ENCODE assay signal across 8 mouse cellular contexts in the genomic region with DNA sequence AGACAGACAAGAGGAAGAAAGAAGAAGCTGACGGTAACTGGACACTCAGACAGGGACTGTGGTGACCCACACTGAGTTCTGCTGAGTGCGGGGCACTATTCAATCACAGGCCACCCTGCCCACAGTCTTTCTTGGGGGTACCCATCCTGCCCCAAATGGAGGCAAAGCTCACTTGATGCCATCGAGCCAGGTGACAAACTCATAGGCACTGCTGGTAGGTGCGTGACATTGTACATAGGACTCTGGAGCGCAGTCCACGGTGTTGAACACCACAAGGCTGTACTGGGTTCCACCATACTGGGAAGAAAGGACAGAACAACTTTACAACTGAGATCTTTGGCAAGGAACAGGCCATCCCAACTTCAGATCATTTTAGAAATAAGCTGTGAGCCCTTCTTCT. TPM values are rescaled to one million over a fixed set of nuclear protein-coding genes. Genes with fewer than 3 reads are reported as not detected.
A peak's percentile ranks its signal among the peaks of the same experiment; 100 is the strongest.
DNase-seq lines count a peak whose midpoint lies in the region; ATAC-seq lines count a peak whose summit lies in the region.

No protein-coding gene starts in this region.

- peak overlapping the region; percentile 93 for H3K9ac ChIP-seq in kidney, embryonic 15.5 days
- peak overlapping the region; percentile 89 for H3K9ac ChIP-seq in embryonic facial prominence, embryonic 11.5 days (replicated peaks; ENCODE audit: low read length)
- peak overlapping the region; percentile 91 for H3K9ac ChIP-seq in midbrain, embryonic 16.5 days (ENCODE audit: low read depth, low read length)

- no peaks in the 10 kb centered on the region for H3K9me3 ChIP-seq in kidney, embryonic 15.5 days (replicated peaks)
- H3K9me3 ChIP-seq in embryonic facial prominence, embryonic 11.5 days (replicated peaks; ENCODE audit: control insufficient read depth, low read length): no peaks in the 10 kb centered on the region
- no peaks in the 10 kb centered on the region for H3K9me3 ChIP-seq in midbrain, embryonic 16.5 days (replicated peaks; ENCODE audit: control insufficient read depth, low read length, poor library complexity, severe bottlenecking)

- 15% methylated on average over 6 of the region's 6 CpGs for WGBS in kidney, embryonic 15.5 days
- 22% methylated on average over 6 of the region's 6 CpGs for WGBS in embryonic facial prominence, embryonic 11.5 days
- WGBS in midbrain, embryonic 16.5 days: 13% methylated on average over 6 of the region's 6 CpGs

- peaks cover 35% of the 10 kb centered on the region for H3K36me3 ChIP-seq in kidney, embryonic 15.5 days
- peaks cover 4% of the 10 kb centered on the region for H3K36me3 ChIP-seq in embryonic facial prominence, embryonic 11.5 days (replicated peaks; ENCODE audit: control insufficient read depth, insufficient read depth, low read depth, low read length)
- H3K36me3 ChIP-seq in midbrain, embryonic 16.5 days (ENCODE audit: control insufficient read depth, insufficient read depth, low read length): 0 out of 2 replicates have a peak, but pooled peaks cover 2% of the 10 kb centered on the region

- H3K27ac ChIP-seq in kidney, embryonic 15.5 days: peak overlapping the region; percentile 99
- H3K27ac ChIP-seq in embryonic facial prominence, embryonic 11.5 days (replicated peaks; ENCODE audit: low read depth, low read length): no peak overlapping the region
- peak overlapping the region; percentile 92 for H3K27ac ChIP-seq in midbrain, embryonic 16.5 days (ENCODE audit: low read length)

- H3K4me2 ChIP-seq in kidney, embryonic 15.5 days: peak overlapping the region; percentile 86
- H3K4me2 ChIP-seq in embryonic facial prominence, embryonic 11.5 days (ENCODE audit: low read depth, low read length): peak overlapping the region; percentile 88
- peak overlapping the region; percentile 96 for H3K4me2 ChIP-seq in midbrain, embryonic 16.5 days (ENCODE audit: low read length)

- ATAC-seq in kidney, embryonic 15.5 days (replicated peaks; ENCODE audit: low FRiP score): no peak
- ATAC-seq in embryonic facial prominence, embryonic 11.5 days (replicated peaks; ENCODE audit: insufficient number of reproducible peaks, low FRiP score, low TSS enrichment, low read depth): no peak
- no peak for ATAC-seq in midbrain, embryonic 16.5 days

- H3K4me1 ChIP-seq in kidney, embryonic 15.5 days: peaks cover 49% of the 10 kb centered on the region
- no peaks in the 10 kb centered on the region for H3K4me1 ChIP-seq in embryonic facial prominence, embryonic 11.5 days (ENCODE audit: control insufficient read depth, insufficient read depth, low read length)
- H3K4me1 ChIP-seq in midbrain, embryonic 16.5 days (ENCODE audit: control insufficient read depth, insufficient read depth, low read length): peaks cover 43% of the 10 kb centered on the region

- no peaks in the 10 kb centered on the region for H3K27me3 ChIP-seq in kidney, embryonic 15.5 days
- no peaks in the 10 kb centered on the region for H3K27me3 ChIP-seq in embryonic facial prominence, embryonic 11.5 days (ENCODE audit: control insufficient read depth, insufficient read depth, low read length)
- H3K27me3 ChIP-seq in midbrain, embryonic 16.5 days (ENCODE audit: control insufficient read depth, insufficient read depth, low read depth, low read length): no peaks in the 10 kb centered on the region

- H3K4me3 ChIP-seq in kidney, embryonic 15.5 days (replicated peaks): peak overlapping the region; percentile 87
- H3K4me3 ChIP-seq in embryonic facial prominence, embryonic 11.5 days (ENCODE audit: low read depth, low read length): peak overlapping the region; percentile 92
- peak overlapping the region; percentile 75 for H3K4me3 ChIP-seq in midbrain, embryonic 16.5 days (ENCODE audit: low read depth, low read length)

- no peak for DNase-seq in kidney, postnatal 36 days
- no peak for DNase-seq in embryonic facial prominence, embryonic 11.5 days (ENCODE audit: low spot score)
- DNase-seq in induced T-regulatory cell, adult 2 months (ENCODE audit: low read depth): peak; percentile 57
- DNase-seq in right cerebral cortex, postnatal 36 days (ENCODE audit: low spot score in 2 of 2): no peak
- no peak for DNase-seq in layer of hippocampus, adult 9-11 months
- DNase-seq in cerebellum, adult 11-12 months: no peak

RNA-seq across cellular contexts. Expression of gene Med25, which starts 0.9 kb away (rescaled TPM):
- 103 and 126 TPM in 2 replicates for polyA plus RNA-seq in kidney, embryonic 15.5 days (2015; fragmentation: Nextera tagmentation; extraction: Ambion mirVana)
- polyA plus RNA-seq in embryonic facial prominence, embryonic 11.5 days (2014; fragmentation: Nextera tagmentation; extraction: Ambion mirVana): 44.5 and 50.3 TPM in 2 replicates
- 153 and 158 TPM in 2 replicates for polyA plus RNA-seq in midbrain, embryonic 16.5 days (2015; fragmentation: Nextera tagmentation; extraction: Ambion mirVana)

RNA-seq across cellular contexts. Expression of gene Fuz, which starts 4.3 kb away (rescaled TPM):
- polyA plus RNA-seq in kidney, embryonic 15.5 days (2015; fragmentation: Nextera tagmentation; extraction: Ambion mirVana): 22.3 and 24.0 TPM in 2 replicates
- polyA plus RNA-seq in embryonic facial prominence, embryonic 11.5 days (2014; fragmentation: Nextera tagmentation; extraction: Ambion mirVana): 11.8 and 13.2 TPM in 2 replicates
- 20.0 and 22.3 TPM in 2 replicates for polyA plus RNA-seq in midbrain, embryonic 16.5 days (2015; fragmentation: Nextera tagmentation; extraction: Ambion mirVana)

RNA-seq across cellular contexts. Expression of gene Ptov1, which starts 22.0 kb away (rescaled TPM):
- 411 and 437 TPM in 2 replicates for polyA plus RNA-seq in kidney, embryonic 15.5 days (2015; fragmentation: Nextera tagmentation; extraction: Ambion mirVana)
- polyA plus RNA-seq in embryonic facial prominence, embryonic 11.5 days (2014; fragmentation: Nextera tagmentation; extraction: Ambion mirVana): 350 and 370 TPM in 2 replicates
- polyA plus RNA-seq in midbrain, embryonic 16.5 days (2015; fragmentation: Nextera tagmentation; extraction: Ambion mirVana): 419 and 448 TPM in 2 replicates

RNA-seq across cellular contexts. Expression of gene Pnkp, which starts 34.7 kb away (rescaled TPM):
- 31.1 and 33.6 TPM in 2 replicates for polyA plus RNA-seq in kidney, embryonic 15.5 days (2015; fragmentation: Nextera tagmentation; extraction: Ambion mirVana)
- polyA plus RNA-seq in embryonic facial prominence, embryonic 11.5 days (2014; fragmentation: Nextera tagmentation; extraction: Ambion mirVana): 21.6 and 25.3 TPM in 2 replicates
- polyA plus RNA-seq in midbrain, embryonic 16.5 days (2015; fragmentation: Nextera tagmentation; extraction: Ambion mirVana): 27.9 and 30.4 TPM in 2 replicates

RNA-seq across cellular contexts. Expression of gene Ap2a1, which starts 37.7 kb away (rescaled TPM):
- polyA plus RNA-seq in kidney, embryonic 15.5 days (2015; fragmentation: Nextera tagmentation; extraction: Ambion mirVana): 74.2 and 79.1 TPM in 2 replicates
- polyA plus RNA-seq in embryonic facial prominence, embryonic 11.5 days (2014; fragmentation: Nextera tagmentation; extraction: Ambion mirVana): 70.1 and 70.3 TPM in 2 replicates
- polyA plus RNA-seq in midbrain, embryonic 16.5 days (2015; fragmentation: Nextera tagmentation; extraction: Ambion mirVana): 122 and 136 TPM in 2 replicates
